Mouse (Mus musculus) cortical plate, adult 2 months (tissue): ENCODE results near the gene Polr2l. TPM values are rescaled to one million over a fixed set of nuclear protein-coding genes. Genes with fewer than 3 reads are reported as not detected.

Source experiments
- H3K27ac ChIP-seq: fragments of 200-500 bp; 2 replicates; pipeline ENCODE4 v1.5.1; 2012; ENCODE audit warnings: low read length, control low read depth, inconsistent platforms; ENCODE audit not compliant: insufficient read depth
- H3K4me1 ChIP-seq: fragments of 200-500 bp; 2 replicates; pipeline ENCODE4 v1.6.1; 2011; ENCODE audit warnings: low read length; ENCODE audit not compliant: control insufficient read depth, insufficient read depth
- H3K4me3 ChIP-seq: fragments of 200-500 bp; 2 replicates; pipeline ENCODE4 v1.5.1; 2011; ENCODE audit warnings: mild to moderate bottlenecking, low read length, control low read depth; ENCODE audit not compliant: insufficient read depth
- CTCF ChIP-seq: fragments of 200-500 bp; IDR thresholded peaks from 2 replicates; pipeline ENCODE4 v1.5.1; 2011; ENCODE audit warnings: mild to moderate bottlenecking, control low read depth, low read length; ENCODE audit not compliant: insufficient read depth; ENCODE audit errors: extremely low read depth
- POLR2A ChIP-seq: fragments of 200-500 bp; IDR thresholded peaks from 2 replicates; pipeline ENCODE4 v1.6.1; 2011; ENCODE audit warnings: mild to moderate bottlenecking, low read length, control low read depth; ENCODE audit not compliant: insufficient read depth; ENCODE audit errors: extremely low read depth
- polyA plus RNA-seq: library from polyadenylated mRNA; depleted of rRNA; stranded (reverse); fragments of >200 nt; gene quantifications from 2 replicates; pipeline ENCODE4 v1.2.3, GENCODE M21; 2012

Polr2l gene
- polyA plus RNA-seq, 1 experiment: 52.1 TPM

GRCm38 (mm10) chr7:141469901-141470636, 4.9 kb downstream of the Polr2l start:
- Histone ChIP-seq H3K4me3 (no peak overlapping the region), H3K4me1 (peaks cover 12% of the 10 kb centered on the region), H3K27ac (no peak overlapping the region)
- no peak for TF ChIP-seq CTCF
- no peak for TF ChIP-seq POLR2A

GRCm38 (mm10) chr7:141469352-141469751, 5.6 kb downstream of the Polr2l start:
- peaks cover 12% of the 10 kb centered on the region for H3K4me1 ChIP-seq
- peak overlapping the region; percentile 62; the same call in 1 of the 2 replicates for H3K4me3 ChIP-seq
- no peak for TF ChIP-seq POLR2A
- no peak for TF ChIP-seq CTCF
- H3K27ac ChIP-seq: no peak overlapping the region

GRCm38 (mm10) chr7:141468522-141469211, 6.3 kb downstream of the Polr2l start:
- TF ChIP-seq CTCF (peak; percentile 44), POLR2A (no peak)
- Histone ChIP-seq H3K4me1 (peaks cover 8% of the 10 kb centered on the region), H3K4me3 (peak overlapping the region; percentile 62), H3K27ac (peak overlapping the region; percentile 22; the same call in 1 of the 2 replicates)

GRCm38 (mm10) chr7:141468164-141468521, 6.8 kb downstream of the Polr2l start:
- TF ChIP-seq CTCF (no peak), POLR2A (no peak)

GRCm38 (mm10) chr7:141467230-141468030, 7.5 kb downstream of the Polr2l start, which contains the start of gene Cd151:
Gene Cd151 (plus strand): TSS chr7:141467392.
- Histone ChIP-seq H3K4me3 (peak within 1 kb of the TSS; percentile 62), H3K27ac (peak within 1 kb of the TSS; percentile 71), H3K4me1 (peaks cover 7% of the 10 kb centered on the region)
- no peak for TF ChIP-seq CTCF
- peak; percentile 36; the same call in 1 of the 2 replicates for TF ChIP-seq POLR2A

More at GRCm38 (mm10) chr7:141468164-141468521, 6.8 kb downstream of the Polr2l start:
- Histone ChIP-seq H3K4me1 (peaks cover 7% of the 10 kb centered on the region), H3K27ac (peak overlapping the region; percentile 71), H3K4me3 (peak overlapping the region; percentile 62)

- peaks cover 7% of the 10 kb centered on the region for H3K4me1 ChIP-seq
- TF ChIP-seq POLR2A (no peak), CTCF (no peak)
- H3K4me3 ChIP-seq: peak overlapping the region; percentile 62; the same call in 1 of the 2 replicates
- H3K27ac ChIP-seq: no peak overlapping the region
These were observed 8.3 kb downstream of the Polr2l start for GRCm38 (mm10) chr7:141466607-141467148.

- H3K4me3 ChIP-seq: no peak overlapping the region
- TF ChIP-seq POLR2A: no peak
- TF ChIP-seq CTCF: no peak
- peaks cover 7% of the 10 kb centered on the region for H3K4me1 ChIP-seq
- no peak overlapping the region for H3K27ac ChIP-seq
These were observed 8.9 kb downstream of the Polr2l start for GRCm38 (mm10) chr7:141466045-141466394.

GRCm38 (mm10) chr7:141465388-141466044, 9.4 kb downstream of the Polr2l start:
- Histone ChIP-seq H3K4me3 (no peak overlapping the region), H3K4me1 (peaks cover 7% of the 10 kb centered on the region), H3K27ac (no peak overlapping the region)
- TF ChIP-seq CTCF (no peak), POLR2A (no peak)
